Mouse (Mus musculus) CD4-positive, CD25-positive, alpha-beta regulatory T cell, adult 2 months (primary cell): ENCODE results near the gene Jup.
"Not testable (repeated sequence)": the region's sequence is repeated elsewhere in the genome, so short reads cannot be mapped to it uniquely, and the experiment has no call there.

Source experiments
- DNase-seq: peaks from one replicate; pipeline ENCODE4 v3.0.0-alpha.2; 2012; ENCODE audit warnings: low read depth, low spot score

Jup gene

GRCm38 (mm10) chr11:100391081-100391883 is 6.3 kb downstream of the Jup start:
- DNase-seq, result no peak

- no peak for DNase-seq
These were observed 7.6 kb downstream of the Jup start for GRCm38 (mm10) chr11:100389931-100390445.

GRCm38 (mm10) chr11:100388588-100388987 is 9.0 kb downstream of the Jup start:
- DNase-seq, result no peak

GRCm38 (mm10) chr11:100387589-100388375 is 9.8 kb downstream of the Jup start:
- no peak for DNase-seq

- DNase-seq, result no peak
These were observed 10.5 kb downstream of the Jup start for GRCm38 (mm10) chr11:100387111-100387510.

GRCm38 (mm10) chr11:100386586-100386985 is 11.0 kb downstream of the Jup start:
- no peak for DNase-seq

GRCm38 (mm10) chr11:100385016-100385415 is 12.5 kb downstream of the Jup start:
- no peak for DNase-seq

- no peak for DNase-seq
These were observed 14.9 kb downstream of the Jup start for GRCm38 (mm10) chr11:100382682-100383081.

- DNase-seq, result no peak
These were observed 18.3 kb downstream of the Jup start for GRCm38 (mm10) chr11:100379311-100379710.

- no peak for DNase-seq
These were observed 19.1 kb downstream of the Jup start for GRCm38 (mm10) chr11:100378446-100378845.

- DNase-seq, result no peak
These were observed 19.6 kb downstream of the Jup start for GRCm38 (mm10) chr11:100377989-100378388.

GRCm38 (mm10) chr11:100376746-100377389 is 20.7 kb downstream of the Jup start:
- DNase-seq, result no peak

GRCm38 (mm10) chr11:100376005-100376404 is 21.6 kb downstream of the Jup start:
- DNase-seq, result no peak

GRCm38 (mm10) chr11:100375127-100375526 is 22.4 kb downstream of the Jup start:
- no peak for DNase-seq

- no peak for DNase-seq
These were observed 25.5 kb downstream of the Jup start for GRCm38 (mm10) chr11:100371981-100372558.

GRCm38 (mm10) chr11:100369822-100370221 is 27.7 kb downstream of the Jup start:
- no peak for DNase-seq

- DNase-seq, result no peak
These were observed 28.4 kb downstream of the Jup start for GRCm38 (mm10) chr11:100369145-100369544.

GRCm38 (mm10) chr11:100362979-100363562 is 34.5 kb downstream of the Jup start:
- peak; percentile 79 for DNase-seq

- peak; percentile 82 for DNase-seq
These were observed 35.2 kb downstream of the Jup start for GRCm38 (mm10) chr11:100362209-100362978.

GRCm38 (mm10) chr11:100361059-100361458 is 36.5 kb downstream of the Jup start:
- not testable (repeated sequence) for DNase-seq
